Mouse (Mus musculus) myocyte (in vitro differentiated cells): ENCODE measurements at regions not wholly inside any gene's neighbourhood (a gene's known extent, or its start where the extent isn't known, plus 50 kb on each side); places are given as distances from the start of the nearest gene placed in this dataset.

Experiments used
- H3K27me3 ChIP-seq: one replicate; pipeline ENCODE4 v1.6.1; 2011; ENCODE audit not compliant: control insufficient read depth, insufficient read depth, insufficient read length
- H3K36me3 ChIP-seq: one replicate; pipeline ENCODE4 v1.6.1; 2011; ENCODE audit not compliant: control insufficient read depth, insufficient read depth
- H3K4me2 ChIP-seq: one replicate; pipeline ENCODE4 v1.6.1; 2011; ENCODE audit warnings: low read depth, control low read depth
- H3K4me3 ChIP-seq: one replicate; pipeline ENCODE4 v1.5.1; 2011; ENCODE audit warnings: mild to moderate bottlenecking, control low read depth, moderate library complexity
- H3K79me2 ChIP-seq: one replicate; pipeline ENCODE4 v1.6.1; 2011; ENCODE audit not compliant: control insufficient read depth, insufficient read depth
- H3ac ChIP-seq: one replicate; pipeline ENCODE4 v1.6.1; 2011; ENCODE audit not compliant: control insufficient read depth, insufficient read length
- CEBPB ChIP-seq: IDR thresholded peaks from 2 replicates; pipeline ENCODE4 v1.6.1; 2011; ENCODE audit warnings: mild to moderate bottlenecking, moderate library complexity; ENCODE audit not compliant: poor library complexity, insufficient read depth, severe bottlenecking
- E2F4 ChIP-seq: IDR thresholded peaks from one replicate; pipeline ENCODE4 v1.6.1; 2011; ENCODE audit warnings: mild to moderate bottlenecking, control low read depth, moderate library complexity; ENCODE audit not compliant: insufficient read depth
- MAX ChIP-seq: IDR thresholded peaks from one replicate; pipeline ENCODE4 v1.6.1; 2011; ENCODE audit warnings: low read depth, mild to moderate bottlenecking, control low read depth
- MYOD1 ChIP-seq, 3 experiments: IDR thresholded peaks; one replicate each; pipeline ENCODE4 v1.6.1; 2011; ENCODE audit warnings: control low read depth in 2 of 3, low read depth in 2 of 3, mild to moderate bottlenecking in 2 of 3, moderate library complexity in 1 of 3; ENCODE audit not compliant: insufficient read length in 2 of 3, control insufficient read depth in 1 of 3
- MYOG ChIP-seq, 3 experiments: IDR thresholded peaks; one replicate each; pipeline ENCODE4 v1.6.1; 2011; ENCODE audit warnings: control low read depth in 2 of 3, low read depth in 2 of 3, mild to moderate bottlenecking in 2 of 3; ENCODE audit not compliant: insufficient read length in 2 of 3, control insufficient read depth in 1 of 3, insufficient read depth in 1 of 3
- POLR2A ChIP-seq: IDR thresholded peaks from one replicate; pipeline ENCODE4 v1.6.1; 2011; ENCODE audit warnings: low read depth, mild to moderate bottlenecking, control low read depth, moderate library complexity; ENCODE audit not compliant: insufficient read length
- POLR2AphosphoS2 ChIP-seq: IDR thresholded peaks from one replicate; pipeline ENCODE4 v1.6.1; 2011; ENCODE audit warnings: low read depth, control low read depth; ENCODE audit not compliant: insufficient read length
- REST ChIP-seq: IDR thresholded peaks from one replicate; pipeline ENCODE4 v1.6.1; 2011; ENCODE audit warnings: mild to moderate bottlenecking, control low read depth, moderate library complexity; ENCODE audit not compliant: insufficient read depth, insufficient read length
- SRF ChIP-seq: IDR thresholded peaks from one replicate; pipeline ENCODE4 v1.6.1; 2011; ENCODE audit warnings: low read depth; ENCODE audit not compliant: control insufficient read depth, insufficient read length
- TCF12 ChIP-seq: IDR thresholded peaks from one replicate; pipeline ENCODE4 v1.6.1; 2011; ENCODE audit warnings: mild to moderate bottlenecking, control low read depth; ENCODE audit not compliant: poor library complexity, insufficient read depth, severe bottlenecking
- TCF3 ChIP-seq: IDR thresholded peaks from one replicate; pipeline ENCODE4 v1.6.1; 2011; ENCODE audit warnings: low read depth, control low read depth; ENCODE audit not compliant: insufficient read length
- USF1 ChIP-seq: IDR thresholded peaks from one replicate; pipeline ENCODE4 v1.6.1; 2011; ENCODE audit warnings: low read depth, mild to moderate bottlenecking, control low read depth, moderate library complexity

DNA sequence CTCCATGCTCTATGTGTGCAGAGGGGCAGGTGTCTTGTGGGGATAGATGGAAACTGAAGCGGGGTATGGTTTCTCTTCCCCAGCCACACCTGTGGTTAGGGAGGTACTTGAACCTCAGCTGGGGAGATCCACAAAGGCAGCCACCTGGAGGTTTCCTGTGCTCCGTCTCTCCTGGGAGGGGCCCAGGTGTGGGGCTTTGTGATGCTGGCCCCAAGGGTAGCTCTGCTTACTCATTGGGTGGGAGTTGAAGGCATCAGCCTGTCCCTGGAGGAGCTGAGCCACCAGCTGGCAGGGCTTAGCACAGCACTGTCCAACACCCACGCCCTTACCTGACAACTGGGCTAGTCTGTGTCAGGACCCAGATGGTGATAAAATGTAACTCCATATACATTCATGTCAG is 81.4 kb downstream of the Lhx2 start:
- no peaks in the 10 kb centered on the region for H3K79me2 ChIP-seq
- H3K27me3 ChIP-seq: peaks cover 27% of the 10 kb centered on the region
- H3ac ChIP-seq: no peak overlapping the region
- no peak for TF ChIP-seq USF1
- no peak for TF ChIP-seq REST
- TF ChIP-seq SRF: no peak
- no peak for TF ChIP-seq MAX
- TF ChIP-seq MYOG (IDR thresholded peaks at IDR 0.05; ENCODE audit: control insufficient read depth in 1 of 3, insufficient read depth in 1 of 3, insufficient read length in 2 of 3, low read depth in 2 of 3): no peak
- TF ChIP-seq CEBPB: no peak
- TF ChIP-seq POLR2A: no peak
- no peak for TF ChIP-seq TCF3
- no peak for TF ChIP-seq E2F4
- no peak for TF ChIP-seq MYOD1 (IDR thresholded peaks at IDR 0.05; ENCODE audit: control insufficient read depth in 1 of 3, insufficient read length in 2 of 3, low read depth in 2 of 3)
- no peak for TF ChIP-seq POLR2AphosphoS2
- no peak for TF ChIP-seq TCF12
- H3K36me3 ChIP-seq: no peaks in the 10 kb centered on the region
- H3K4me3 ChIP-seq: no peak overlapping the region
- H3K4me2 ChIP-seq: no peak overlapping the region

DNA sequence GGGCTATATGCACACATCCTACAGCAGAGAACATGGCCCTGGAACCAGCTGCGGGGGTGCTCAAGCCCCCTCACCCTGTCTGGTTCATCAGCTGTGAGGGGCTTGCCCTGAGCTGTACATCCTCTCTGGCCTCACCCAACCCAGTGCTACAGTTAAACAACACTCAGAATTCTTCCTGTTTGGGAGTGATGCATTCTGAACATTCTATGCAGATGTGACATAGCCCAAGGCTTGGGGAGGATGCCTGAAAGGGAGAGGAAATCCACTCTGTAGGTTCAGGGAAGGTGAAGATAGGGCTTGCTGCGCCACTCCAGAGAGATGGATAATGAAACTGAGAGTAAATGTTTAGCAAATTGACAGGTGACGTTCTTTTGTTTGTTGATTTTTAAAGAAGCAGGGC is 83.3 kb downstream of the Lhx2 start:
- Histone ChIP-seq H3K27me3 (peaks cover 27% of the 10 kb centered on the region), H3ac (no peak overlapping the region), H3K36me3 (no peaks in the 10 kb centered on the region), H3K4me3 (no peak overlapping the region), H3K4me2 (no peak overlapping the region), H3K79me2 (no peaks in the 10 kb centered on the region)
- no peak for TF ChIP-seq REST
- no peak for TF ChIP-seq E2F4
- TF ChIP-seq TCF12: no peak
- TF ChIP-seq POLR2A: no peak
- no peak for TF ChIP-seq CEBPB
- no peak for TF ChIP-seq TCF3
- TF ChIP-seq MYOG (IDR thresholded peaks at IDR 0.05; ENCODE audit: control insufficient read depth in 1 of 3, insufficient read depth in 1 of 3, insufficient read length in 2 of 3, low read depth in 2 of 3): no peak
- no peak for TF ChIP-seq MAX

DNA sequence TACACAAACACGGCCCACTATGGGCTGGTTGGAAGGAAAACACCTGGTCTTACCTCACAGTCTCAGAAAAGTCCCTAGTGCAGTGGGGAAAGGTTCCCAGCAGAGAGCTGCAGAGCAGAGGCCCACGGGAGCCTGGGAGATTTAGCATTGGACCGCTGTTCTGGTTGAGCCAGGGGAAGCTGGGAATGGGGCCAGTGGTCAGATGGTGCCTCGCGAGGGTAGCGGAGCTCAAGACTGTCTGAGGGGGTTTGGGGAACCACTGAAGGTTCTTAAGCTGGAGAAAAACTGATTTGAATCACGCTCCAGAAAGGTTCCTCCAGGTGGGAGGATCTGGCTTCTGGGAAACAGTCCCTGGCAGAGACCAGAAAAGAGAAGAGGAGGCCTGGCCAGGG is 84.8 kb downstream of the Lhx2 start:
- Histone ChIP-seq H3K4me3 (no peak overlapping the region), H3ac (no peak overlapping the region), H3K4me2 (no peak overlapping the region), H3K27me3 (peaks cover 27% of the 10 kb centered on the region), H3K79me2 (no peaks in the 10 kb centered on the region), H3K36me3 (no peaks in the 10 kb centered on the region)
- no peak for TF ChIP-seq CEBPB
- no peak for TF ChIP-seq SRF
- TF ChIP-seq MYOG (IDR thresholded peaks at IDR 0.05; ENCODE audit: control insufficient read depth in 1 of 3, insufficient read depth in 1 of 3, insufficient read length in 2 of 3, low read depth in 2 of 3): no peak
- no peak for TF ChIP-seq MAX
- TF ChIP-seq POLR2A: no peak
- no peak for TF ChIP-seq TCF12
- TF ChIP-seq TCF3: no peak
- TF ChIP-seq REST: no peak
- TF ChIP-seq USF1: no peak
- no peak for TF ChIP-seq POLR2AphosphoS2
- TF ChIP-seq MYOD1 (IDR thresholded peaks at IDR 0.05; ENCODE audit: control insufficient read depth in 1 of 3, insufficient read length in 2 of 3, low read depth in 2 of 3): no peak
- no peak for TF ChIP-seq E2F4

DNA sequence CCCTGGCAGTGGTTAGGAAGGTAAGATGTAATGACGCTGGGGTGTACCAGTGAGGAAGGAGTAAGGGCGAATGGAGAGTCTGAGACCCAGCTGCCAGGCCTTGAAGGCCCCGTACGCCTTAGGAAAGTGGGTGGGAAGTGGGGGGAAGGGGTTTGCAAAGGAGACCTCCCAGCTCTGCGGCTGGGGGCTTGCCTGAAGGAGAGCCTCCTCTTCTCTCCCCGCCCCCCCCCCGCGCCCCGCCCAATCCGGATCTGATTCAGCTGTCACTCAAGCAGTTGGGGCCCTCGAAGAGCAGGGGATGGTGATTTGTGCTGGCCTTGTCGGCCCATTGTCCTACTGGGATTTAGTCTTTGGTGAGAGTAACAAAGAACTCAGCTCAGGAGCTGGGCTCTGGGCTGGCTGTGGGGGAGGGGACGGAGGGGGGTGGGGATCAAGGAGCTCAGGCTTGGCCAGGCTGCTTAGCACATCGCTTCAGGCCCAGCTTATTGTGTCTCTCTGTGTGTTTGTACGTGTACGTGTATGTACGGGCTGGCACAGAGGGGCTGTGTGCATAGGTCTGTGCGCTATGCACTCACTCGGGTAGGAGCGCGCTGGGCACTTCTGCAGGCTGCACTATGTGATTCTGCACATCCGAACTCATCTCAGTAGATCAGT is 85.3 kb downstream of the Lhx2 start:
- Histone ChIP-seq H3ac (no peak overlapping the region), H3K36me3 (no peaks in the 10 kb centered on the region), H3K4me2 (no peak overlapping the region), H3K4me3 (no peak overlapping the region), H3K79me2 (no peaks in the 10 kb centered on the region), H3K27me3 (peaks cover 27% of the 10 kb centered on the region)
- TF ChIP-seq POLR2A (no peak), MYOG (IDR thresholded peaks at IDR 0.05; ENCODE audit: control insufficient read depth in 1 of 3, insufficient read depth in 1 of 3, insufficient read length in 2 of 3, low read depth in 2 of 3) (no peak), MAX (no peak), TCF12 (no peak), REST (no peak), E2F4 (no peak), CEBPB (no peak), TCF3 (no peak), USF1 (no peak), MYOD1 (IDR thresholded peaks at IDR 0.05; ENCODE audit: control insufficient read depth in 1 of 3, insufficient read length in 2 of 3, low read depth in 2 of 3) (no peak), SRF (no peak), POLR2AphosphoS2 (no peak)
